Mouse (Mus musculus) bone marrow macrophage, adult 2 months (primary cell): ENCODE results near the gene Wdr70. TPM values are rescaled to one million over a fixed set of nuclear protein-coding genes. Genes with fewer than 3 reads are reported as not detected.
"Not testable (repeated sequence)": the region's sequence is repeated elsewhere in the genome, so short reads cannot be mapped to it uniquely, and the experiment has no call there.

Experiments used
- H3K27ac ChIP-seq: 2 replicates; pipeline ENCODE4 v1.5.1; 2012; ENCODE audit warnings: low read depth, low read length; ENCODE audit not compliant: insufficient read depth
- H3K4me1 ChIP-seq: 2 replicates; pipeline ENCODE4 v1.6.1; 2012; ENCODE audit warnings: low read length; ENCODE audit not compliant: control insufficient read depth, insufficient read depth
- H3K4me3 ChIP-seq: 2 replicates; pipeline ENCODE4 v1.5.1; 2012; ENCODE audit warnings: mild to moderate bottlenecking, low read length, moderate library complexity; ENCODE audit not compliant: insufficient read depth
- CTCF ChIP-seq: IDR thresholded peaks from 2 replicates; pipeline ENCODE4 v1.5.1; 2012; ENCODE audit warnings: low read depth, mild to moderate bottlenecking, low read length, moderate library complexity
- POLR2A ChIP-seq: IDR thresholded peaks from 2 replicates; pipeline ENCODE4 v1.6.1; 2012; ENCODE audit warnings: mild to moderate bottlenecking, low read depth, low read length, borderline replicate concordance
- polyA plus RNA-seq: library from polyadenylated mRNA; stranded (reverse); fragments of >200 nt; gene quantifications from 2 replicates; pipeline ENCODE4 v1.2.4, GENCODE M21; 2012; ENCODE audit not compliant: missing spikeins, insufficient read depth, insufficient read length

Gene Wdr70
- polyA plus RNA-seq: 23.5 and 29.4 TPM in 2 replicates

GRCm38 (mm10) chr15:8098774-8099749, at the start of gene Wdr70:
Wdr70 (minus strand) TSS chr15:8099209.
- H3K27ac ChIP-seq: no peak within 1 kb of the TSS
- TF ChIP-seq CTCF (peak; percentile 41; the same call in 1 of the 2 replicates), POLR2A (no peak)
- H3K4me3 ChIP-seq: peak within 1 kb of the TSS; percentile 83

GRCm38 (mm10) chr15:8135606-8136005, 36.6 kb upstream of the Wdr70 start:
- TF ChIP-seq POLR2A (no peak), CTCF (no peak)
- H3K27ac ChIP-seq: no peak overlapping the region
- H3K4me1 ChIP-seq: no peaks in the 10 kb centered on the region
- H3K4me3 ChIP-seq: no peak overlapping the region

More at GRCm38 (mm10) chr15:8098774-8099749, at the start of gene Wdr70:
- peaks cover 3% of the 10 kb centered on the region; the same call in 1 of the 2 replicates for H3K4me1 ChIP-seq

DNA sequence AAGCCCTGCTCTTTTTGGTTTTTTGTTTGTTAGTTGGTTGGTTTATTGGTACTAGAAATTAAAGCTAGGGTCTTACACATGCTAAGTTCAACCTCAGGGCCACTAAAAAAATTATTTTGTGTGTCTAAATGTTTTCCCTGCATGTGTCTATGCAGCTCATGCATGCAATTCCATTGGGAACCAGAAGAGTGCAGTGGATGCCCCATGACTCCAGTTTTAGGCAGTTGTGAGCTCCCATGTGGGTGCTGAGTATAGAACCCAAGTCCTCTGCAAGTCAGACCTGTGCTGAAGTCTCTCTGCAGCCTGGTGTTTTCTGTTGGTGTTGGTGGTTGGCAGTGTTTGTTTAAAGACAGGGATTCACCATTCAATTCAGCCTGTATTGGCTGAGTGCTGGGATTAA, 32.8 kb upstream of the Wdr70 start:
- H3K27ac ChIP-seq: no peak overlapping the region
- TF ChIP-seq CTCF (no peak), POLR2A (no peak)
- H3K4me1 ChIP-seq: no peaks in the 10 kb centered on the region
- H3K4me3 ChIP-seq: no peak overlapping the region

- no peaks in the 10 kb centered on the region for H3K4me1 ChIP-seq
- H3K4me3 ChIP-seq: no peak overlapping the region
- TF ChIP-seq POLR2A: no peak
- no peak for TF ChIP-seq CTCF
- H3K27ac ChIP-seq: no peak overlapping the region
Measured at GRCm38 (mm10) chr15:8131268-8131667, 32.3 kb upstream of the Wdr70 start.

GRCm38 (mm10) chr15:8129281-8129680, 30.3 kb upstream of the Wdr70 start:
- Histone ChIP-seq H3K4me3 (no peak overlapping the region), H3K4me1 (no peaks in the 10 kb centered on the region)
- no peak for TF ChIP-seq CTCF
- no peak for TF ChIP-seq POLR2A

GRCm38 (mm10) chr15:8109782-8110181, 10.8 kb upstream of the Wdr70 start:
- H3K4me1 ChIP-seq: peaks cover 9% of the 10 kb centered on the region
- TF ChIP-seq CTCF: no peak
- TF ChIP-seq POLR2A: no peak
- H3K27ac ChIP-seq: peak overlapping the region; percentile 68; the same call in 1 of the 2 replicates
- peak overlapping the region; percentile 88 for H3K4me3 ChIP-seq

More at GRCm38 (mm10) chr15:8129281-8129680, 30.3 kb upstream of the Wdr70 start:
- H3K27ac ChIP-seq: no peak overlapping the region

DNA sequence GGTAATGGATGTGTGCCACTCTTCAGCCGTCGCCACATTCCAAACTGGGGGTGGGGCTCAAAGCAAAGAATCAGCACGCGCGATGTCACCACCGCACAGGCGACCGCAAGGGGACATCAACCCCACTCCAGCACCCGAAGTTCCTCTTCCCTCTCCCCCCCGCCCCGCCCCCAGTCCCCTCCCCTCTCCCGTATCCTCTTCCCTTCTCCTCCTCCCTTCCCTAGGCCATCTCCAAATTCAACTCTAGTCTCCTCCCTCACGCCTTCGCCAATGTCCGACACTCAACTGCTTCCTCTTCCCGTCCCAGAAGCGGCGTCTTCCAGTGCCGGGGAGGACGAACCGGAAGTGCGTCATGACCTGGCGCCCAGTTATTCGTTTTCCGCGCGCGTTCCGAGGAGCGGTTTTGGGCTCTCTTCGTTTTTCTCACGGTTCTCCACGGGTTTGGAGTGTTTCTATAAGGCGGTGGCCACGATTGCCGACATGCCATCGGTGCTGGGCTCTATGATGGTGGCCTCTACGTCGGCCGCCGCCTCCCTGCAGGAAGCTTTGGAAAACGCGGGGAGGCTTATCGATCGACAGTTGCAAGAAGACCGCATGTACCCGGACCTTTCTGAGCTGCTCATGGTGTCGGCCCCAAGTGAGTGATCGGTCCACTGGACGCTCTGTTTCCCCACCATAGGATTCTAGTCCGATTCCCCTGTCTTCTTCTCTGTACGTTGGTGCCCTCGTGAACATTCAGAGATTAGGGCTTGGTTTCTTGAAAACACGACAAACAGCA, 10.1 kb upstream of the Wdr70 start, which contains the start of gene Nup155:
TSS of gene Nup155 (plus strand) at position 308 of the 778 bp plus-strand sequence.
- Histone ChIP-seq H3K4me1 (peaks cover 9% of the 10 kb centered on the region), H3K4me3 (peak within 1 kb of the TSS; percentile 88), H3K27ac (peak within 1 kb of the TSS; percentile 68)
- no peak for TF ChIP-seq CTCF
- TF ChIP-seq POLR2A: no peak

DNA sequence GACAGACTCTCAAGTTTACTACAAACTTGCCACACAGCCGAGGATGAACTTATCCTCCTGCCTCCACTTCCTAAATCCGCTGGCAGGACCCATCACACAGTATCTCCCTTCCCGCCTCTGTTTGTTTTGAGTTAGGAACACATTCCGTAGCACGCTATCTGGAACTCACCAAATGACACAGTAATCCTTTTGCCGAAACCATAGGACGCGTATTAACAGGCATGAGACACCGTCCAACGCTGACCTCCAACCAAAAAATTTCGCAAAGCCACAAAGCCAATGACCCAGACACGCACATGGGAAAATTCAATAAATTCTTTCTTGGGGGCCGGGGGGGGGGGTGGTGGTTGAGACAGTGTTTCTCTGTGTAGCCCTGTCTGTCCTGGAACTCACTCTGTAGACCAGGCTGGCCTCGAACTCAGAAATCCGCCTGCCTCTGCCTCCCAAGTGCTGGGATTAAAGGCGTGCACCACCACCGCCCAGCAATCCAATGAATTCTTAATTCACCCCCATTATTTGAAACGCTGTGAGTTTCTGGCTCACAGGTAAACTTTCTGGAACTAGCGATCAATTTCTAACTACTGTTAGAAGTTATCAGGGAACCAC, 9.5 kb upstream of the Wdr70 start:
- H3K4me3 ChIP-seq: peak overlapping the region; percentile 45
- peak overlapping the region; percentile 58 for H3K27ac ChIP-seq
- TF ChIP-seq CTCF (no peak), POLR2A (no peak)

DNA sequence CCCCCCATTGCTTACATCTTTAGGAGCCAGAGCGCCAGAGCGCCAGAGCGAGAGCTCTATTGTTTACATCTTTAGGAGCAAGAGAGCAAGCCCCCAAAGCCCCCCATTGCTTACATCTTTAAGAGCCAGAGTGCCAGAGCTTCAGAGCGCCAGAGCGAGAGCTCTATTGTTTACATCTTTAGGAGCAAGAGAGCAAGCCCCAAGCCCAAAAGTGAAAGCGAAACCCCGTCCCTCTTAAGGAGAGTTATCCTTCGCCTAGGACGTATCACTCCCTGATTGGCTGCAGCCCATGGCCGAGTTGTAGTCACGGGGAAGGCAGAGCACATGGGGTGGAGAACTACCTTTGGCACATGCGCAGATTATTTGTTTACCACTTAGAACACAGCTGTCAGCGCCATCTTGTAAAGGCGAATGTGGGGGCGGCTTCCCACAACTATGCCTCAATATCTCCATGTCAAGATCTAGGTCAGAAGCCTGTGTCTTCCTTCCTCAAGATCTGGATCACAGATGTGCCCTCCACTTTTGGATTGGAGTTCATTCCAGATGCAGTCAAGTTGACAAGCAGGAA, 3.0 kb upstream of the Wdr70 start:
- H3K4me1 ChIP-seq, H3K4me3 ChIP-seq, H3K27ac ChIP-seq: not testable (repeated sequence)

More for the DNA sequence above, 9.5 kb upstream of the Wdr70 start:
- H3K4me1 ChIP-seq: peaks cover 9% of the 10 kb centered on the region
